Mouse (Mus musculus) neutrophil, adult 5-6 weeks (primary cell): ENCODE data around the gene Taf11. TPM values are rescaled to one million over a fixed set of nuclear protein-coding genes. Genes with fewer than 3 reads are reported as not detected.

ENCODE experiments used
- ATAC-seq: fragments of 151-379, 151-347 bp; 2 replicates; pipeline ENCODE4 v1.8.0; 2017; ENCODE audit warnings: mild to moderate bottlenecking, moderate TSS enrichment; ENCODE audit not compliant: insufficient number of reproducible peaks, poor library complexity, low FRiP score, severe bottlenecking; ENCODE audit errors: extremely low read depth
- total RNA-seq: library from RNA; stranded (forward); fragments of 200-1000 nt; gene quantifications from 2 replicates; pipeline ENCODE4 v1.2.3, GENCODE M21; 2017

Gene Taf11
- total RNA-seq, 1 experiment from 2014 or later = 52.5 TPM

DNA sequence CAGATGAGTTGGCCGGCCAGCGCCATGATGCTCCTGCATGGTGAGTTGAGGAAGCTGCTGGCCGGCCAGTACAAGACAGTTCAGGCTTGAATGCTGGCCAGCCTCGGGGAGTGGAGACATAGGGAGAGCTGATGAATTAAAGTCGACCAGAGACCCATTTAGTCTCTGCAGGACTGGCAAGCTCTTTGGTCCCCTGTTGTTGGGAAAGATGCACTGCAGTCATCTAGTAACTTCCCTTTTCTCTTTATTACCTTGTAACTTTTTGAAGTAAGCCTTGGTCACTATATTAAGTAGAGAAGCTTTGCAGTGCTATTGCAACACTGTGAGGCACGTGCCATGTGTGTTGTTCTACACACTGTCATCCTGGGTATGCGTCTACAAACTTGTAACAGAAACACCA, 15.9 kb upstream of the Taf11 start:
- ATAC-seq = peak; percentile 90

DNA sequence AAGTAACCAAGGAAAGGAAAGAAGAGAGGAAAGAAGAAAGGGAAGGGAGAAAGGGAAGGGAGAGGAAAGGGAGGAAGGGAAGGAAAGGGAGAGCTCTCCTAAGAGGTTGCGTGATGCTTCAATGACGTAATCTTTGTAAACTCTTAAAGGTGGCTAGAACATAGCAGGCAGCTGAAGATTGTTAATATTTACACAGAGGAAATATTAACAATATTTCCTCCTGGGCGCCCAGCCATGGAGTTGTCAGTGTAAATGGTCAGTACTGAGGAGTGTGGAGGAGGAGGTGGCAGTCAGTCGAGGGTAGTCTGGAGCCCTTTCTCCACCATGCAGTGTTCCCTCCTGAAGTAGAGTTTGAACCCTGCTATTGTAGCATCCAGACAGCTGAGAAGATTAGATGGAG, 15.4 kb upstream of the Taf11 start:
- no peak for ATAC-seq

DNA sequence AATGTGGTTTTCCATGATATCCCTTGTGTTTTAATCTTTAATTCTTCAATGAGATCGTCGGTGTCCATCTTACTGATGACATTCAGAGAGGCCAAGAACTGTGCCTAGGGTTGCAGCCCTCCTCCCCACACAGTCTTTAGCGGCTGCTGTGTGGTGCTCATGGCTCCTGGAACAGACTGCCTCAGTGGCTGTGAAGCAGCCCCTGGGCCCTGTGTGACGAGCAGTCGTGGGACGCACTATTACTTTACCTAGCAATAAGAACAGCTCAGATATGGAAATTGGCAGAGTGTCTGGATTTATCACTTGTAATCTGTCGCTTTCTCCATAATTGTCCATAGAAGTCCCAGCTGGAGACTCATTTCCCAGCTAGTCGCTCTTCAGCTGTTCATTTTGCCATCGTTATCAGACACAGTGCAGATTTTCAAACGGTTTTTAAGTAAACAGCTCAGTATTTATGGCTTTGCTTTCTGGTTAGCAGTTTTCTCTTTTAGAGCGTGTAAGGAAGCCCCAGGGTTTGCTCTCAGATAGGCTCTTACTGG, 12.6 kb upstream of the Taf11 start:
- no peak for ATAC-seq

DNA sequence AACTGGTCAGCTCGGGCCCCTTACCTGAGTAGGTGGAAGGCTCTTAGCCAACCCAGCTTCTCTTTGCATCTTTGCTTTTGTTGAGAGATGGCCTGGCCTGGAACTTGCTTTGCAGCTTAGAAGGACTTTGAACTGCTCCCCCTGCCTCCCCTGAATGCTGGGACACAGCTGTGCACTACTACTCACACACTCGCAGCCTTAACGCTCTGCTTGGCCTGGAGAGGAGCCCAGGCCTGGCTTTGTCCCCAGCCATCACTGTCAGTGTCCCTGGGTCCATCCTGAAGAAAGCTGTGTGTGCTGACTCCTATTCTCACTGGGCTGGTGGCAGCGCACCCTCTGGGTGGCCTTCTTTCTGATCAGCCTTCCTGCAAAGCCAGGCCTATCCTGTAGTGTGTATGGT, 11.0 kb upstream of the Taf11 start:
- no peak for ATAC-seq

DNA sequence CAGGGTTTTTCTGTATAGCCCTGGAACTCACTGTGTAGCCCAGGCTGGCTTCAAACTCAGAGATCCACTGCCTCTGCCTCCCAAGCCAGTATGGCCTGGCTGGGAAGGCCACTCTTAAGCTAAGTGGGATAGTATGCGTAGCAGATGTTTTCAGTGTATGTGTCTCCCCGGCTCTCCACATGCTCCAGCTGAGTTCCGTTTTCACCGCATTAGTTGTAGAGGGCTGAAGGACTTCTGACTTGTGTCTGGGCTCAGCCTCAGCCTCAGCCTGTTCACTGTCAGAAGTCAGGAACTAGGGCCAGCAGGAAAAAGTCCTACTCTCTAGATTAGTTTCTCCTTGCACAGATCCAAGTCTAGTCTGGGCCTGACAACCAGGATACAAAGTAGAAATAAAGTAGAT, 6.7 kb upstream of the Taf11 start:
- no peak for ATAC-seq

DNA sequence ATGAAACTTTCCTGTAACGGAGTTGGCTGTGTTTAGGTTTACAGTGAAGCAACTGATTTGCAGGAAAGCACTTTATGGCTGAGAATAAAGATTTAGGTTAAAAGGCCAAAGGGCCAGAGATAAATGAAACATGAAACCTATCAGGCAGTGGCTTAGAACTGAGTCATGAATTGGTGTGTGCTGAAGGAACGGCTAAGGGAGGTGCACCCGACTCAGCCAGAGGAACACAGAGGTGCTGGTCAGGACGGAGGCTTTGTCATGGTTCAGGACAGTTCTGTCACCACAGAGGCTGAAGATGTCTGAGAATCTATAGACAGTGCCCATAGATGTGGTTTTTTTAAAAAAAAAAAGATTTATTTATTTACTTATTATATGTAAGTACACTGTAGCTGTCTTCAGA, 5.1 kb upstream of the Taf11 start:
- ATAC-seq = no peak

GRCm38 (mm10) chr17:27911371-27911770, 1.7 kb upstream of the Taf11 start:
- ATAC-seq = no peak

DNA sequence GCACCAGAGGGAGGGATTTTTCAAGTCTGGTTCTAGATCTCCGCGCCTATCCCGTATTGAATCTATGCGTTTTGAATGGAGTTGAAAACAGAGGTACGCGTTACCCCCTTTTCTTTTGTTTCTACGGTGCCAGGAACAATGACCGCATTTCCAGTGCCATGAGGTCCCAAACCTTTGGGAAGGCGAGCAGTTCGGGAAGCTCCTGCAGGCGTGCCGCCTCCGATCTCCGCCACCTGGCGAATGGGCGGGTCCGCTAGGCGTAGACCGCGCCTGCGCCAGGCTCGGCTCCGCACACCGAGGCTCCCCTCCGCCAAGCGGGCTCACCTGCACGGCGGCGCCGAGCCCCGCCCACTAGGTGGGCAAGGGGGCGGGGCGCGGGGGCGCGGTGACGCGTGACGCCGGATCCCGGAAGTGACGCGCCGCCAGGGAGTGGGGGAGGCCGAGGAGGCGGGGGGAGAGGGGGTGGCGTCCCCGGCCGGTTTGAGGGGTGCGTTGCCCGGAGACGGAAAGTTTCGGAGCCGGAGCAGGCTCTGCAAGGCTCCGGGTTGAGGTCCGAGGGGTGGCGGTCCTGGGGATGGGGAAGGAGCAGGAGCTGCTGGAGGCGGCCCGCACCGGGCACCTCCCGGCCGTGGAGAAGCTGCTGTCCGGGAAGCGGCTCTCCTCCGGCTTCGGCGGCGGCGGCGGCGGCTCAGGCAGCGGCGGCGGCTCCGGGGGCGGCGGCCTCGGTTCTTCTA, 589 bp downstream of the Taf11 start, which contains the start of gene Anks1:
Gene Anks1, plus strand, starts transcription at position 419 of the 734 bp plus-strand sequence.
- ATAC-seq = peak; percentile 49

GRCm38 (mm10) chr17:27908206-27908887, 1.3 kb downstream of the Taf11 start:
- ATAC-seq = peak; percentile 38; the same call in 1 of the 2 replicates

DNA sequence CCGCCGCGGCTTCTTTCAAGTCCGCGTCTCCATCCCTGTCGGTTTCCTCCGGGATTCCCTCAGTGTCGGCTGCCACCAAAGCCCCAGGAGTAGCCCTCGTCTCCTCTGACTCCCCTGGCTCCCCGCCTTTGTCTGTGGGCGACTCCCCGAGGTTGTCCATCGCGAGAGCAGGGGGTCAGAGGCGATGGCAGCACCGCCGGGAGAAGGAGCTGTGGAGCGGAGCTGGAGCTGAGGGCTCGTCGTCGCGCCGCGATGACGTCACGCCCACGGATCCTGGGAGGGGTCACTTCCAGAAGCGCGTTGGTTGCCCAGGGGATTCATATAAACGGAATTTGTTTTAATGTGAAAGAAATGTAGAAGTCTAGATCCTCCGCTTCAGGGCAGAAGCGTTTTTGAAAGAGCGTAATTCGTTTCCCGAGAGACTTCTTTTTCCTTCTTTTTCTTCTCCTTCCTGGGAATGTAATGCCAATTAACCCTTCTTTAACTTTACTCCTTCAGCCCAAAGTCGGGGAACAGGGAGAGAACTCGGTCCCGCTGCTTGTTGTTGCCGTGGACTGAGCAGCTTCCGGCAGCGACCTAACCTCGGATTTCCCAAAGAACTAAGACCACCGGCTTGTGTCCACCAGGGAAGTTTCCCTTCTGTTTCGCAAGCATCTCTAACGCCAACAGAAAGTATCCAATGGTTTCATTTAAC, 2.0 kb downstream of the Taf11 start:
- peak; percentile 40 for ATAC-seq

- ATAC-seq = no peak
These were observed 23.0 kb downstream of the Taf11 start for GRCm38 (mm10) chr17:27886499-27887210.

- ATAC-seq = no peak
These were observed 25.6 kb downstream of the Taf11 start for GRCm38 (mm10) chr17:27883994-27884393.

DNA sequence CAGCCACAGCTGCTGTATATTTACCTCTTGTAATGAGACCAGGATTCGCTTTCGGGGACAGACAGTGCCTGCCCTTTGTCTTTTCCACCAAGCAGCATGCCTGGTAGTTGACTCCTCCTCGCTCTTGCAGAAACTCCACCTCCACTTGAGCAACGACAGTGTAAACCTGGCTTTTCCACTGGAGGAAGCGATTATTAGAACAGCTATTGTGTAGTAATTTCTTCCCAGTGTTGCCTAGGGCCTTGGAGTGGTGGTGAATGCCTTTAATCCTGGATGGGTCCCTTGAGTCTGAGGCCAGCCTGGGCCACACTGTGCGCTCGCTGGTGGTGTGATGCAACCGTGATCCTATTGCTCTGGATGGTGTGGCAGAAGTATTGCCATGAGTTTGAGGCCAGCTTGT, 26.5 kb downstream of the Taf11 start:
- ATAC-seq = no peak

DNA sequence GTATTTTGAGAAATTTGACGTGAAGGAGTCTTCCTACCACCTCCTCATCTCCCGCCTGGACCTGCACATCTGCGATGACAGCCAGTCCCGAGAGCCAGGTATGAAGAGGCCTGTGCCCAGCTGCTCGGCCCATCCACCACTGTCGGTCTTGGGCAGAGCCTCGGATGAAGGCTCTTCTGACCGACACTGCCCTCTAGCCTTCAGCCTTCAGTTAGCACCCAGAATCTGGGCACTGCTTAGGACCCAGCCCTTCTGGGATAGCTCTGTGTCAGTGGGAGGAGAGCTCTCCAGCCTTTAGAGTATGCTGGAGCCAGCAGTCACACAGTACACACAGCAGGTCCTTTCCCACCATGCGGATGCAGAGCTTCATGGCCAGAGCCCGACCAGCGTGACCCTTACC, 28.1 kb downstream of the Taf11 start:
- ATAC-seq = no peak

DNA sequence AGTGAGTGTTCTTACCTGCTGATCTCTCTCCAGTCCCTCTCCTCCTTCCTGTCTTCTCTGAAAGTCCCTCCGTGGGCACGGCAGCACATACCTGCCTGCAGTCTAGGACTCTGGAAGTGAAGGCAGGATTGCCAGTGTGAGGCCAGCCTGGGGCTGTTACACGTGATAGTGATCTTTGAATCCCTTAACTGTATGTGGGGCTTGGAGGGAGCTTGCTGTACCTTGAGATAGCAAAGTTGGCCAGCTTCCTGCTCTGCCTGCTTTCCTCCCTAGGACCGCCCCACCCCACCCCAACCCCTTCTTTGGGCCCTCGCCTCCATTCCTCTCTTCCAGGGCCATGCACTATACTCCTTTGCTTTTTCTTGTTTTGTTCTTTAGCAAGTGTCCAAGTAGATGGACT, 35.1 kb downstream of the Taf11 start:
- ATAC-seq = no peak

DNA sequence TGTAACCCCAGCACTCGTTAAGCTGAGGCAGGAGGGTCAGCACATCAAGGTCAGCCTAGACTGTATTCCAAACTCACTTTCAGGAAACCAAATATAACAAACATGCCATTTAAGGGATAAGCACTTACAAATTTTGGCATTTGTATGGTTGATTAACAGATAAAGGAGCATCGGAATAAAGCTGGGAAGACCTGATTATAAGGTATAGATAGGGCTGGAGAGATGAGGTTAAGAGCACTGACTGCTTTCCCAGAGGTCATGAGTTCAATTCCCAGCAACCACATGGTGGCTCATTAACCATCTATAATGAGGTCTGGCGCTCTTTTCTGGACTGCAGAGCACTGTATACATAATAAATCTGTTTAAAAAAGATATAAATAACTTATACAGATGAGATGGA, 36.1 kb downstream of the Taf11 start:
- ATAC-seq = no peak

DNA sequence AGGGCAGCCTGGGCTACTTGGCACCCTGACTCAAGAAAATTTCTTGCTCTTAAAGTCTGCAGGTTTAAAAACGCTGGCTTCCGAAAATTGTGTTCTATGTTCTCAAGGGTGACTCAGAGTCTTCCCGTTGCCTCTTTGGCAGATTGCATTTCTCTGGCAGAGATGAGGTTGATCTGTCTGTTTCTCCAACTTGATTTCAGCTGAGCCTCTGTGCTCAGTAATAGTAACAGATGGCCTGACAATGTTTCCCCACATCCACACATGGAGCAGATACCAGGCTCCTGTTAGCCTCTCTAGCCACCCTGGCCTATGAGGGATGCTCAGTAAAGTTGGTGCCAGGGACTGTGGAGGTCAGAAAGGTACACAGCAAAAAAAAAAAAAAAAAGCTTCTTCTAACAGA, 37.8 kb downstream of the Taf11 start:
- no peak for ATAC-seq

- no peak for ATAC-seq
These were observed 42.9 kb downstream of the Taf11 start for GRCm38 (mm10) chr17:27866737-27867136.

DNA sequence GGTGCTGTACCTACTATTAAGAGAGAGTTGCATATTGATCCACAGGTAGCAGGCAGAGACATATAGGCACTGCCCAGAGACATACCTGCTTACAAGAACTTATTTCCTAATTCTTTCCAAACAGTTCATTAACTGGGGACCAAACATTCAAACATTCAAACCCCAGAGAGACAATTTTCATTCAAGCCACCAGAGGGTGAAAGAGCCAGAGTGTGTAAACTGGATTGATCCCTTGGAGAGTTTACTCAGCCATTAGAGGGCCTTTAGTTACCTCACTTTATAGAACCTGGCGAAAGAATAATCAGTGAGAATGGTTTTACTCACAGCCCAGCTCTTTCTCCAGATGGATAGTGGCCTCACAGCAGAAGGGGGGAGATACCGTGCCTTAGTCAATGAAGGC, 44.2 kb downstream of the Taf11 start:
- ATAC-seq = no peak
